Mouse (Mus musculus) bone marrow, adult 2 months (tissue): ENCODE measurements around the gene Mapkapk3.

Experiments used
- CTCF ChIP-seq: fragments of 200-500 bp; IDR thresholded peaks from 2 replicates; pipeline ENCODE4 v1.5.1; 2011; ENCODE audit warnings: low read length, control low read depth; ENCODE audit not compliant: control insufficient read depth, insufficient read depth
- POLR2A ChIP-seq: fragments of 200-500 bp; IDR thresholded peaks from 2 replicates; pipeline ENCODE4 v1.6.1; 2011; ENCODE audit warnings: low read depth, mild to moderate bottlenecking, control low read depth, low read length, borderline replicate concordance; ENCODE audit not compliant: control insufficient read depth

DNA sequence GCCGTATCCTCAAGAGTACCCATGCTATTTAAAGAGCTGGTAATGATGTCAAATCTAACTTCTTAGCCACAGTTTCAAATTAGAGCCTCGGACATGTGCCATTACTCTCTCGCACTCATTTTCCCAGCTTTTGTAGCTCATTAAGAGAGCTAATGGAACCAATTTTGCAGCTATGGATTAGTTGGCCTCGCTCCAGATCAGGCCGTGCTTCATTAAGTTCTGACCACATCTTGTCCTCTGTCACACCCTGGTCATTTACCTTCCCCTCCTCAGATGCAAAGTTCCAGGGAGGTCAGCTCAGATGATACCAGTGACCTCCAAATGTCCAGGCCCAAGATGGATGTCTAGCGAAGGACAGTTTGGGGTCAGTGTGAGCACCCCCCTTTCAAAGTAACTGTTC, 14.9 kb downstream of the Mapkapk3 start:
- TF ChIP-seq CTCF (no peak), POLR2A (no peak)
